Mouse (Mus musculus) granulocyte monocyte progenitor cell, adult 5-6 weeks (primary cell): ENCODE measurements at regions not wholly inside any gene's neighbourhood (a gene's known extent, or its start where the extent isn't known, plus 50 kb on each side); places are given as distances from the start of the nearest gene placed in this dataset.
"Not testable (repeated sequence)": the region's sequence is repeated elsewhere in the genome, so short reads cannot be mapped to it uniquely, and the experiment has no call there.

Experiments used
- ATAC-seq: replicated peaks from 2 replicates; pipeline ENCODE4 v1.8.0; 2016; ENCODE audit warnings: mild to moderate bottlenecking, moderate TSS enrichment, inconsistent platforms; ENCODE audit not compliant: poor library complexity, severe bottlenecking

GRCm38 (mm10) chr3:18295921-18296320 is 347.7 kb downstream of the Cypt12 start:
- ATAC-seq, result no peak

GRCm38 (mm10) chr3:18298699-18299098 is 350.5 kb downstream of the Cypt12 start:
- ATAC-seq, result no peak

- no peak for ATAC-seq
Observed at GRCm38 (mm10) chr3:18299502-18299901, 351.3 kb downstream of the Cypt12 start.

- ATAC-seq, result peak; percentile 99
Observed at GRCm38 (mm10) chr3:18319433-18319832, 371.2 kb downstream of the Cypt12 start.

GRCm38 (mm10) chr3:18333182-18333581 is 385.0 kb downstream of the Cypt12 start:
- ATAC-seq, result peak; percentile 87

GRCm38 (mm10) chr3:18339189-18339588 is 391.0 kb downstream of the Cypt12 start:
- peak; percentile 97 for ATAC-seq

- ATAC-seq, result no peak
Observed at GRCm38 (mm10) chr3:18341757-18342156, 393.5 kb downstream of the Cypt12 start.

GRCm38 (mm10) chr3:18378014-18379005 is 430.1 kb downstream of the Cypt12 start:
- ATAC-seq, result no peak

GRCm38 (mm10) chr3:18421886-18422575 is 473.8 kb downstream of the Cypt12 start:
- ATAC-seq, result no peak

GRCm38 (mm10) chr3:18428908-18429307 is 480.7 kb downstream of the Cypt12 start:
- ATAC-seq, result no peak

- no peak for ATAC-seq
Observed at GRCm38 (mm10) chr3:18438845-18439244, 490.6 kb downstream of the Cypt12 start.

GRCm38 (mm10) chr3:18452197-18452933 is 504.2 kb downstream of the Cypt12 start:
- no peak for ATAC-seq

GRCm38 (mm10) chr3:18453220-18453985 is 505.2 kb downstream of the Cypt12 start:
- no peak for ATAC-seq

GRCm38 (mm10) chr3:18453986-18454291 is 505.7 kb downstream of the Cypt12 start:
- ATAC-seq, result no peak

GRCm38 (mm10) chr3:18454558-18455191 is 506.5 kb downstream of the Cypt12 start:
- ATAC-seq, result not testable (repeated sequence)

GRCm38 (mm10) chr3:18456033-18456690 is 508.0 kb downstream of the Cypt12 start:
- ATAC-seq, result no peak

- ATAC-seq, result no peak
Observed at GRCm38 (mm10) chr3:18460267-18460666, 512.1 kb downstream of the Cypt12 start.

GRCm38 (mm10) chr3:18471846-18472245 is 523.6 kb downstream of the Cypt12 start:
- no peak for ATAC-seq

- no peak for ATAC-seq
Observed at GRCm38 (mm10) chr3:18479557-18479956, 531.3 kb downstream of the Cypt12 start.
